Mouse (Mus musculus): ENCODE results near the gene Vmn1r142. TPM values are rescaled to one million over a fixed set of nuclear protein-coding genes. Genes with fewer than 3 reads are reported as not detected.
"Not testable (repeated sequence)": the region's sequence is repeated elsewhere in the genome, so short reads cannot be mapped to it uniquely, and the experiment has no call there.

Vmn1r142 gene
- not detected for total RNA-seq (2021)
- long read RNA-seq, experiment 1 = 0 reads
- long read RNA-seq, experiment 2 = 0 reads

DNA sequence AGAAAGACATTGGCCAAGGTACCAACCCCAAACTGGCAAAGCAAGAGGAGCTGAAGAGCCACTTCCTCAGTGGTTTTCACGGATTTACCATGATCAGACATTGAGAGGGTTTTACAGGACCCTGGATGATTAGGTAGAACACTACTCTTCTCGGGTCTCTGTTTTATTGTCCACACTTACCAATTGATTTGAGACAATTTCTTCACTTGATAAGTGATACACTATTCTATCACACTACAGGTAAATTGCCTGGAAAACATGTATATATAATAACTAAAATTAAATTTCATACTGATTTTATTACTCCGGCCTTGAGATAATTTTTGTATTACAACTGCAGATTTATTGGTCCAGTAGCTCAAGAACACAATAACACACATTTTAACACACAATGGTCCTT lies at the start of gene Vmn1r142:
Gene Vmn1r142 (minus strand): TSS at position 101 of the 400 bp plus-strand sequence.
- intact Hi-C loops (cut with DNase I); DNase-seq (ENCODE audit: low spot score in 2 of 2): not testable (repeated sequence)

DNA sequence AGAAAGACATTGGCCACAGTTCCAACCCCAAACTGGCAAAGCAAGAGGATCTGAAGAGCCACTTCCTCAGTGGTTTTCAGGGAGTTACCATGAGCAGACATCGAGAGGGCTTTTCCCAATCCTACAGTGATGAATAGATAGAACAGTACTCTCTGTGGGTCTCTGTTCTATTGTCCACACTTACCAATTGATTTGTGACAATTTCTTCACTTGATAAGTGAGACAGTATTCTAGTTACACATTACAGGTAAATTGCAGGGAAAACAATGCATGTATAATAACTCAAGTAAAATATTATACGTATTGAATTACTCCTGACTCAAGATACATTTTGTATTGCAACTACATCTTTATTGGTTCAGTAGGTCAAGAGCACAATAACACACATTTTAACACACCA lies 37.3 kb upstream of the Vmn1r142 start, which contains the start of gene Gm8653:
Gene Gm8653 (minus strand): TSS at position 101 of the 400 bp plus-strand sequence.
- intact Hi-C loops (cut with DNase I); DNase-seq (ENCODE audit: low spot score in 2 of 2): not testable (repeated sequence)

DNA sequence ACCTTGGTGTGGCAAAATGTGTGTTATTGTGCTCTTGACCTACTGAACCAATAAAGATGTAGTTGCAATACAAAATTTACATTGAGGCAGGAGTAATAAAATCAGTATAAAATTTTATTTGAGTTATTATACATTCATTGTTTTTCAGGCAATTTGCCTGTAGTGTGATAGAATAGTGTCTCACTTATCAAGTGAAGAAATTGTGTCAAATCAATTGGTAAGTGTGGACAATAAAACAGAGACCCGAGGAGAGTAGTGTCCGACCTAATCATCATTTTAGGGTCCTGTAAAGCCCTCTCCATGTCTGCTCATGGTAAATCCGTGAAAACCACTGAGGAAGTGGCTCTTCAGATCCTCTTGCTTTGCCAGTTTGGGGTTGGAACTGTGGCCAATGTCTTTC lies 25.2 kb upstream of the Vmn1r142 start, which contains the start of gene Vmn1r143:
Gene Vmn1r143 (plus strand): TSS at position 301 of the 400 bp plus-strand sequence.
- intact Hi-C loops (cut with DNase I); DNase-seq (ENCODE audit: low spot score in 2 of 2): not testable (repeated sequence)

DNA sequence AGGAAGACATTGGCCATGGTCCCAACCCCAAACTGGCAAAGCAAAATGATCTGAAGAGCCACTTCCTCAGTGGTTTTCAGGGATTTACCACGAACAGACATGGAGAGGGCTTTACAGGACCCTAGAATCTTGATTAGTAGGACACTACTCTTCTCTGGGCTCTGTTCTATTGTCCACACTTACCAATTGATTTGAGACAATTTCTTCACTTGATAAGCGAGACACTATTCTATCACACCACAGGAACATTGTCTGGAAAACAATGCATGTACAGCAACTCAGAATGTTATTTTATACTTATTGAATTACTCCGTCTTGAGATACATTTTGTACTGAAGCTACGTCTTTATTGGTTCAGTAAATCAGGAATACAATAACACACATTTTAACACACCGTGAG lies 29.2 kb downstream of the Vmn1r142 start, which contains the start of gene Gm10666:
Gene Gm10666 (minus strand): TSS at position 101 of the 400 bp plus-strand sequence.
- DNase-seq (ENCODE audit: low spot score in 2 of 2); intact Hi-C loops (cut with DNase I): not testable (repeated sequence)

DNA sequence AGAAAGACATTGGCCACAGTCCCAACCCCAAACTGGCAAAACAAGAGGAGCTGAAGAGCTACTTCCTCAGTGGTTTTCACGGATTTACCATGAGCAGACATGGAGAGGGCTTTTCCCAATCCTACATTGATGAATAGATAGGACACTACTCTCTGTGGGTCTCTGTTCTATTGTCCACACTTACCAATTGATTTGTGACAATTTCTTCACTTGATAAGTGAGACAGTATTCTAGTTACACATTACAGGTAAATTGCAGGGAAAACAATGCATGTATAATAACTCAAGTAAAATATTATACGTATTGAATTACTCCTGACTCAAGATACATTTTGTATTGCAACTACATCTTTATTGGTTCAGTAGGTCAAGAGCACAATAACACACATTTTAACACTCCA lies 45.7 kb downstream of the Vmn1r142 start, which contains the start of gene Gm16451:
Gene Gm16451 (minus strand): TSS at position 101 of the 400 bp plus-strand sequence.
- DNase-seq (ENCODE audit: low spot score in 2 of 2); intact Hi-C loops (cut with DNase I): not testable (repeated sequence)

Other genes starting within 250 kb of the Vmn1r142 start
- not detected for gene Gm5891, start 242.7 kb downstream of the Vmn1r142 start, total RNA-seq (2021)
- gene Vmn1r137, start 169.4 kb downstream of the Vmn1r142 start, total RNA-seq (2021) = not detected
- not detected for gene Vmn1r138, start 135.1 kb downstream of the Vmn1r142 start, total RNA-seq (2021)
- gene Gm6176, start 107.7 kb downstream of the Vmn1r142 start, total RNA-seq (2021) = not detected
- not detected for gene Vmn1r139, start 95.0 kb downstream of the Vmn1r142 start, total RNA-seq (2021)
- not detected for gene Gm16451, start 45.8 kb downstream of the Vmn1r142 start, total RNA-seq (2021)
- gene Gm10666, start 29.3 kb downstream of the Vmn1r142 start, total RNA-seq (2021) = not detected
- gene Vmn1r143, start 25.3 kb upstream of the Vmn1r142 start, total RNA-seq (2021) = not detected
- not detected for gene Gm8653, start 37.2 kb upstream of the Vmn1r142 start, total RNA-seq (2021)
- gene Gm8453, start 65.4 kb upstream of the Vmn1r142 start, total RNA-seq (2021) = not detected
- not detected for gene Gm4187, start 165.7 kb upstream of the Vmn1r142 start, total RNA-seq (2021)
- not detected for gene Gm8660, start 207.0 kb upstream of the Vmn1r142 start, total RNA-seq (2021)
- not detected for gene Vmn1r148, start 249.5 kb upstream of the Vmn1r142 start, total RNA-seq (2021)